Mouse (Mus musculus): ENCODE measurements around the gene Tox2.

Gene Tox2

GRCm38 (mm10) chr2:163362940-163363921 lies 160.3 kb downstream of the Tox2 start:
- no peak for DNase-seq (ENCODE audit: low read depth, low spot score)

- no peak for DNase-seq (ENCODE audit: low read depth, low spot score)
These were observed 162.0 kb downstream of the Tox2 start for GRCm38 (mm10) chr2:163364785-163365541.

GRCm38 (mm10) chr2:163370175-163370574 lies 167.2 kb downstream of the Tox2 start:
- no peak for DNase-seq (ENCODE audit: low read depth, low spot score)

GRCm38 (mm10) chr2:163372627-163373026 lies 169.7 kb downstream of the Tox2 start:
- no peak for DNase-seq (ENCODE audit: low read depth, low spot score)
